Mouse (Mus musculus): Measurements from ENCODE around the gene Nfic. TPM values are rescaled to one million over a fixed set of nuclear protein-coding genes. Genes with fewer than 3 reads are reported as not detected.

Gene Nfic
- polyA plus RNA-seq, 1 experiment: 6.1 TPM

DNA sequence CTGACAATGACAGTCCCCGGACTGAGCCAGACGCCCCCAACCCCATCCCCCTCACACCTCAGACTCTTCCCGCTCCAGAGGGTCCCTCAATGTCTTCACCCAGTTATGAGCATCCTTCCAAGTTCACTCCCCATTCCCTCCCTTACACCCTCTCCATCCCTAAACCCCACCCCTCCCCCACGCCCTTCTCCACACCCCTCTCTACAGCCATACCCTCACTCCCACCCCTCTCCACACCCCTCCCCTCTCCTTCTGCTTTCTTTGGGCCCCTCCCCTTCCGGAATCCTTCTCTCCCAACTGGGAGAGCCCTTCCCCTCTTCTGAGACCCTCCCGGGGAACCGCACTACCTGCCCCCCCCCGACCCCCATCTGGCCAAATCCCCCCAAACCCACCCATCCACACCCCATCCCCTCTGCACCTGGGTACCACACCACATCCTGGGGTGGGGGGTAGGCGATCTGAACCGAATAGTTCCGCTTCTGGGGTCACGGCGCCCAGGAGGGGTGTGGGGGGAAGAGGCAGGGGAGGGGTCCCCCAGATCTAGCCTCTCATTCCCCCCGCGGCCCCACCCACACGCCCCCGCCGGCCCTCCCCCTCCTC lies 17.1 kb upstream of the Nfic start:
- Histone ChIP-seq H3K9ac (ENCODE audit: low read depth, poor library complexity, severe bottlenecking) (no peak overlapping the region), H3K4me3 (ENCODE audit: low read depth, low read length) (no peak overlapping the region; the same call in 1 of the 2 replicates), H3K27me3 (ENCODE audit: control insufficient read depth, insufficient read depth, low read length, poor library complexity, severe bottlenecking) (no peaks in the 10 kb centered on the region)

DNA sequence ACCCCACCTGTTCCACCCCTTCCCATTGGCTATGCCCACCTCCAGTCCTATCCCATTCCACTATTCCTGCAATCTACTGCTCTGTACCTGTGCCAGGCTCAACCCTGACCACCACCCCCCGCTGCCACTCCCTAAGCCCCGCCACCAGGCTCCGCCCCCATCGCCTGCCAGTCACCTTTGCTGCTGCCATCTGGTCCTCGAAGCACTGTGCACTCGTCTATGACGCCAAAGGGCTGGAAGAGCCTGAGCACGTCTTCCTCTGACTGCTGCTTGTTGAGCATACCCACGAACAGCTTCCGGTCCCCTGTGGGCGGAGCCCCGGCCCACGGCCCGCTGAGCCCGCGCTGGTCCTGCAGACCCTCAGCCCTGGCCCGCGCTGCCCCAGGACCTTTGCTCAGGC lies 15.0 kb upstream of the Nfic start:
- Histone ChIP-seq H3K9me3 (replicated peaks; ENCODE audit: control insufficient read depth, insufficient read depth, low read length, poor library complexity, severe bottlenecking) (no peaks in the 10 kb centered on the region), H3K4me1 (ENCODE audit: control insufficient read depth, insufficient read depth, low read length) (peaks cover under 1% of the 10 kb centered on the region), H3K9ac (ENCODE audit: low read depth, poor library complexity, severe bottlenecking) (no peak overlapping the region), H3K4me3 (ENCODE audit: low read depth, low read length) (no peak overlapping the region), H3K36me3 (ENCODE audit: control insufficient read depth, insufficient read depth, low read length, poor library complexity, severe bottlenecking) (no peaks in the 10 kb centered on the region), H3K27ac (ENCODE audit: insufficient read depth, low read length) (no peak overlapping the region), H3K27me3 (ENCODE audit: control insufficient read depth, insufficient read depth, low read length, poor library complexity, severe bottlenecking) (no peaks in the 10 kb centered on the region)
- no peak for TF ChIP-seq POLR2A (IDR thresholded peaks at IDR 0.05; ENCODE audit: insufficient read depth, low read length)
- no peak for TF ChIP-seq EP300 (IDR thresholded peaks at IDR 0.05; ENCODE audit: insufficient read depth, low read depth, low read length)
- TF ChIP-seq CTCF (IDR thresholded peaks at IDR 0.05; ENCODE audit: low read depth, low read length): no peak

More for the DNA sequence above, 17.1 kb upstream of the Nfic start:
- no peak overlapping the region for H3K27ac ChIP-seq (ENCODE audit: insufficient read depth, low read length)
- H3K4me1 ChIP-seq (ENCODE audit: control insufficient read depth, insufficient read depth, low read length): peaks cover 2% of the 10 kb centered on the region
- no peaks in the 10 kb centered on the region for H3K36me3 ChIP-seq (ENCODE audit: control insufficient read depth, insufficient read depth, low read length, poor library complexity, severe bottlenecking)
- no peaks in the 10 kb centered on the region for H3K9me3 ChIP-seq (replicated peaks; ENCODE audit: control insufficient read depth, insufficient read depth, low read length, poor library complexity, severe bottlenecking)
- no peak for TF ChIP-seq CTCF (IDR thresholded peaks at IDR 0.05; ENCODE audit: low read depth, low read length)

DNA sequence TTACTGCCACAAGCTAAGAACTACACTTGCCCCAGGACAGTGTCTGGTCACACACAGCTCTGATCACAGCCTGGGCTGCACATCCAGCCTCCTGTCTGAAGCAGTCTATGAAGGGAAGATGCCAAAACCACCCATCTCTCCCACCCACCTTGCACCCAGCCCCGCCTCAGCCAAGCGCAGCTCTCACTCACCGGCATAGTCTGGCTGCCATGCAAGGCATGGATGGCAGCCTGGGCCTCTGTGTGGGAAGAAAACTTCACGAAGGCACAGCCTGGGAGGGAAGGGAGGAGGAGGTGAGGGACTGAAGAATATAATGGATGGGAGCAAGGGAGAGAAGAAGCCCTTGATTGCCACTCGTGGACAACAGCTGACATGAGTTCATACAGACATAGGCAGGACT lies 13.8 kb upstream of the Nfic start:
- no peak overlapping the region for H3K9ac ChIP-seq (ENCODE audit: low read depth, poor library complexity, severe bottlenecking)
- no peaks in the 10 kb centered on the region for H3K27me3 ChIP-seq (ENCODE audit: control insufficient read depth, insufficient read depth, low read length, poor library complexity, severe bottlenecking)
- H3K4me1 ChIP-seq (ENCODE audit: control insufficient read depth, insufficient read depth, low read length): no peaks in the 10 kb centered on the region
- no peak for TF ChIP-seq POLR2A (IDR thresholded peaks at IDR 0.05; ENCODE audit: insufficient read depth, low read length)
- no peak for TF ChIP-seq CTCF (IDR thresholded peaks at IDR 0.05; ENCODE audit: low read depth, low read length)
- no peak for TF ChIP-seq EP300 (IDR thresholded peaks at IDR 0.05; ENCODE audit: insufficient read depth, low read depth, low read length)
- H3K27ac ChIP-seq (ENCODE audit: insufficient read depth, low read length): no peak overlapping the region
- H3K36me3 ChIP-seq (ENCODE audit: control insufficient read depth, insufficient read depth, low read length, poor library complexity, severe bottlenecking): no peaks in the 10 kb centered on the region
- H3K4me3 ChIP-seq (ENCODE audit: low read depth, low read length): no peak overlapping the region
- H3K9me3 ChIP-seq (replicated peaks; ENCODE audit: control insufficient read depth, insufficient read depth, low read length, poor library complexity, severe bottlenecking): no peaks in the 10 kb centered on the region

DNA sequence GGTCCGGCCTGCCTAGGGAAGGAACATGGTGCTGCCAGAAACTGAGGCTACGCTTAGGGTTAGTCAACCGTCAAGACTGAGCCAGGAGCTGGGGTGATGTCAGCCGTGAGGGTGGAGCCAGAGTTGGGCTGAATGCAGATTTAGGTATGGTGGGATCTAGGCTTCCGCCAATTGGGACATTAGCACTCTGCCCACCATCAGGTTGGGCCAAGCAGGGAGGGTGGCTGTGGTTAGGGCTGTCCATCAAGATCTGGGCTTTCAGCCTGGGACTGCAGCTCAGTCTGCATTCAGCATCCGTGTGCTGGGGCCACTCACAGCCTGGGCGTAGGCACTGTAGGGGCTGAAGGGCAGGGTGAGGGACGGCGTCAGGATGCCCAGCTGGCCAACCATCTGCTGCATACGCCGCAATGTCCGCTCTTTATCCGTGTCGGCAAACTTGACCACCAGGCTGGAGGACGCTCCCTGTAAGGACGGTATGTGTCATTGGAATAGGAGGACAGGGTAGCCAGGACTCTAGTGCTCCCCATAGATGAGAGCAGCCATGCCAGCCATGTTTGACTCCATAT lies 12.3 kb upstream of the Nfic start:
- no peak overlapping the region for H3K27ac ChIP-seq (ENCODE audit: insufficient read depth, low read length)
- no peak overlapping the region for H3K9ac ChIP-seq (ENCODE audit: low read depth, poor library complexity, severe bottlenecking)
- no peak overlapping the region for H3K4me3 ChIP-seq (ENCODE audit: low read depth, low read length)
- H3K36me3 ChIP-seq (ENCODE audit: control insufficient read depth, insufficient read depth, low read length, poor library complexity, severe bottlenecking): no peaks in the 10 kb centered on the region
- TF ChIP-seq EP300 (IDR thresholded peaks at IDR 0.05; ENCODE audit: insufficient read depth, low read depth, low read length) (no peak), CTCF (IDR thresholded peaks at IDR 0.05; ENCODE audit: low read depth, low read length) (no peak), POLR2A (IDR thresholded peaks at IDR 0.05; ENCODE audit: insufficient read depth, low read length) (no peak)
- H3K4me1 ChIP-seq (ENCODE audit: control insufficient read depth, insufficient read depth, low read length): no peaks in the 10 kb centered on the region
- no peaks in the 10 kb centered on the region for H3K27me3 ChIP-seq (ENCODE audit: control insufficient read depth, insufficient read depth, low read length, poor library complexity, severe bottlenecking)
- no peaks in the 10 kb centered on the region for H3K9me3 ChIP-seq (replicated peaks; ENCODE audit: control insufficient read depth, insufficient read depth, low read length, poor library complexity, severe bottlenecking)

DNA sequence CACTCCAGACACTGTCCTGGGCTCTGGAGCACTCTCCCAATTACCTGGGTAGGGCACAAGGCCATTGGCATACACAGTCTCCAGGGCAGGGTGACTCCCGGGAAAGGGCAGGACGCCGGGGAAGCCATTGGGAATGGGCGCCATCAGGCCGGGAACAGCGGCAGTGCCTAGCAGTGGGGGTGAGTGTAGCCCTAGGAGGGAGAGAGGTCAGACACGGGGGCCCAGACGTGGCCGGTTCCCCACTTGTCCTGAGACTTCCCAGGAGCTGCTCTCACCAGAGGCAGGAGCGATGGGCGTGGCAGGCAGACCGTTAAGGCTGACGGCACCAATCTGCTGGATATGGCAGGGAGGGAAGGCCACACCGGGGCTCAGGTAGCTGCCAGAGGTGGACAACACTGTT lies 11.4 kb upstream of the Nfic start:
- no peak overlapping the region for H3K4me3 ChIP-seq (ENCODE audit: low read depth, low read length)
- no peaks in the 10 kb centered on the region for H3K9me3 ChIP-seq (replicated peaks; ENCODE audit: control insufficient read depth, insufficient read depth, low read length, poor library complexity, severe bottlenecking)
- H3K36me3 ChIP-seq (ENCODE audit: control insufficient read depth, insufficient read depth, low read length, poor library complexity, severe bottlenecking): no peaks in the 10 kb centered on the region
- H3K27ac ChIP-seq (ENCODE audit: insufficient read depth, low read length): no peak overlapping the region
- no peaks in the 10 kb centered on the region for H3K4me1 ChIP-seq (ENCODE audit: control insufficient read depth, insufficient read depth, low read length)
- no peak for TF ChIP-seq CTCF (IDR thresholded peaks at IDR 0.05; ENCODE audit: low read depth, low read length)
- TF ChIP-seq EP300 (IDR thresholded peaks at IDR 0.05; ENCODE audit: insufficient read depth, low read depth, low read length): no peak
- TF ChIP-seq POLR2A (IDR thresholded peaks at IDR 0.05; ENCODE audit: insufficient read depth, low read length): no peak
- H3K9ac ChIP-seq (ENCODE audit: low read depth, poor library complexity, severe bottlenecking): no peak overlapping the region
- no peaks in the 10 kb centered on the region for H3K27me3 ChIP-seq (ENCODE audit: control insufficient read depth, insufficient read depth, low read length, poor library complexity, severe bottlenecking)

DNA sequence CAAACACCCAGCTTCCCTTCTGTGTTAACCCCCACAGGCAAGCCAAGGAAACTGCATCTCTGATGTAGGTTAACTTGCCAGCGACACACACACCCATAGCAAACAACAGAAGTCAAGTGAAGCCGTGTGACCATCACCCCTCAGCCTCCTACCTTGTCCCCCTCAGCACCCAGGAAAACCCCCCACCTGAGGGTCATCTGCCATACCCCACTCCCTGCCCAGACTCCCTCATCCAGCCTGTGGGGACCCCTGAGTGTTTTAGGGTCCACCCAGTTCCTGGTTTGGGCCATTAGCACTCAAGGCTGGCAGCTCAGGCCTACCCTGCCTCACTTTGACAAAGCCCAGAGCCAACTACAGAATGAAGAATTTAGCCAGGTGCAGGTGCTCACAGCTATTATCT lies 10.6 kb upstream of the Nfic start:
- Histone ChIP-seq H3K27me3 (ENCODE audit: control insufficient read depth, insufficient read depth, low read length, poor library complexity, severe bottlenecking) (no peaks in the 10 kb centered on the region), H3K27ac (ENCODE audit: insufficient read depth, low read length) (peak overlapping the region; percentile 6), H3K9ac (ENCODE audit: low read depth, poor library complexity, severe bottlenecking) (no peak overlapping the region), H3K4me3 (ENCODE audit: low read depth, low read length) (no peak overlapping the region), H3K9me3 (replicated peaks; ENCODE audit: control insufficient read depth, insufficient read depth, low read length, poor library complexity, severe bottlenecking) (no peaks in the 10 kb centered on the region), H3K36me3 (ENCODE audit: control insufficient read depth, insufficient read depth, low read length, poor library complexity, severe bottlenecking) (no peaks in the 10 kb centered on the region), H3K4me1 (ENCODE audit: control insufficient read depth, insufficient read depth, low read length) (no peaks in the 10 kb centered on the region)
- no peak for TF ChIP-seq CTCF (IDR thresholded peaks at IDR 0.05; ENCODE audit: low read depth, low read length)
- TF ChIP-seq POLR2A (IDR thresholded peaks at IDR 0.05; ENCODE audit: insufficient read depth, low read length): no peak
- TF ChIP-seq EP300 (IDR thresholded peaks at IDR 0.05; ENCODE audit: insufficient read depth, low read depth, low read length): no peak

All from ES-Bruce4 (cell line).